Mouse (Mus musculus): ENCODE measurements at regions not wholly inside any gene's neighbourhood (a gene's known extent, or its start where the extent isn't known, plus 50 kb on each side); places are given as distances from the start of the nearest gene placed in this dataset.

- TF ChIP-seq CTCF (IDR thresholded peaks at IDR 0.05; ENCODE audit: borderline replicate concordance, extremely low read depth, insufficient read depth, insufficient read length) (no peak), POLR2A (IDR thresholded peaks at IDR 0.05; ENCODE audit: borderline replicate concordance, extremely low read depth, insufficient read depth, insufficient read length, poor library complexity, severe bottlenecking) (no peak)
These were observed 817.2 kb downstream of the A830018L16Rik start for GRCm38 (mm10) chr1:12231089-12231488.
